Mouse (Mus musculus) mesoderm, embryonic 11.5 days (tissue): ENCODE measurements around the gene Exoc1.

Experiments used
- DNase-seq: peaks from one replicate; pipeline ENCODE4 v3.0.0-alpha.2; 2012; ENCODE audit warnings: low read depth, low spot score

Exoc1 gene

GRCm38 (mm10) chr5:76529040-76529703, at the start of gene Exoc1:
Exoc1 (plus strand) TSS chr5:76529311.
- peak; percentile 97 for DNase-seq

GRCm38 (mm10) chr5:76483811-76484210, 45.3 kb upstream of the Exoc1 start, which contains the start of gene Gm7271:
Gm7271 (plus strand) TSS chr5:76484040.
- DNase-seq, result peak; percentile 43

GRCm38 (mm10) chr5:76495126-76495525, 34.0 kb upstream of the Exoc1 start:
- no peak for DNase-seq

- DNase-seq, result no peak
These were observed 6.7 kb upstream of the Exoc1 start for GRCm38 (mm10) chr5:76522446-76522845.

- DNase-seq, result no peak
These were observed 4.5 kb upstream of the Exoc1 start for GRCm38 (mm10) chr5:76524623-76525022.

GRCm38 (mm10) chr5:76525066-76525465, 4.0 kb upstream of the Exoc1 start:
- no peak for DNase-seq

GRCm38 (mm10) chr5:76525829-76526228, 3.3 kb upstream of the Exoc1 start:
- no peak for DNase-seq

GRCm38 (mm10) chr5:76529704-76530066, 574 bp downstream of the Exoc1 start:
- DNase-seq, result no peak

GRCm38 (mm10) chr5:76533186-76533585, 4.1 kb downstream of the Exoc1 start:
- no peak for DNase-seq

GRCm38 (mm10) chr5:76536231-76536630, 7.1 kb downstream of the Exoc1 start:
- no peak for DNase-seq

- no peak for DNase-seq
These were observed 8.5 kb downstream of the Exoc1 start for GRCm38 (mm10) chr5:76537578-76537977.

- no peak for DNase-seq
These were observed 11.1 kb downstream of the Exoc1 start for GRCm38 (mm10) chr5:76540181-76540580.

- DNase-seq, result peak; percentile 17
These were observed 11.7 kb downstream of the Exoc1 start for GRCm38 (mm10) chr5:76540842-76541241.

GRCm38 (mm10) chr5:76543200-76543599, 14.1 kb downstream of the Exoc1 start:
- DNase-seq, result no peak

- no peak for DNase-seq
These were observed 21.3 kb downstream of the Exoc1 start for GRCm38 (mm10) chr5:76550426-76550825.

GRCm38 (mm10) chr5:76565321-76565720, 36.2 kb downstream of the Exoc1 start:
- DNase-seq, result peak; percentile 77

- DNase-seq, result no peak
These were observed 45.1 kb downstream of the Exoc1 start for GRCm38 (mm10) chr5:76574251-76574650.

GRCm38 (mm10) chr5:76577026-76577425, 47.9 kb downstream of the Exoc1 start:
- no peak for DNase-seq

- no peak for DNase-seq
These were observed 56.3 kb downstream of the Exoc1 start for GRCm38 (mm10) chr5:76585378-76585777.

- DNase-seq, result peak; percentile 92
These were observed 59.6 kb downstream of the Exoc1 start, which contains the start of gene Cep135 for GRCm38 (mm10) chr5:76588551-76589283. Cep135 (plus strand) TSS chr5:76588698.

- peak; percentile 6 for DNase-seq
These were observed 60.2 kb downstream of the Exoc1 start for GRCm38 (mm10) chr5:76589311-76589710.

GRCm38 (mm10) chr5:76590009-76590408, 60.9 kb downstream of the Exoc1 start:
- DNase-seq, result no peak

GRCm38 (mm10) chr5:76591885-76592284, 62.8 kb downstream of the Exoc1 start:
- DNase-seq, result no peak
